Mouse (Mus musculus) hindbrain, embryonic 14.5 days (tissue): ENCODE results near the gene Pou4f1. TPM values are rescaled to one million over a fixed set of nuclear protein-coding genes. Genes with fewer than 3 reads are reported as not detected.
"Not testable (repeated sequence)": the region's sequence is repeated elsewhere in the genome, so short reads cannot be mapped to it uniquely, and the experiment has no call there.

Source experiments
- ATAC-seq: fragments of 200-750 bp; cut with Nextera tagmentation; 2 replicates; pipeline ENCODE4 v1.8.0; 2017; ENCODE audit warnings: moderate number of reproducible peaks, mild to moderate bottlenecking, moderate TSS enrichment, moderate library complexity; ENCODE audit not compliant: low FRiP score
- DNase-seq: peaks from one replicate; pipeline ENCODE4 v3.0.0-alpha.2; 2015; ENCODE audit warnings: low spot score
- H3K27ac ChIP-seq: fragments of 300-500 bp; sonication (generic); 2 replicates; pipeline ENCODE4 v1.5.1; 2014; ENCODE audit warnings: mild to moderate bottlenecking, moderate library complexity
- H3K27me3 ChIP-seq: fragments of 300-500 bp; sonication (generic); 2 replicates; pipeline ENCODE4 v1.6.1; 2014; ENCODE audit warnings: mild to moderate bottlenecking, low read length, mixed read lengths; ENCODE audit not compliant: control insufficient read depth, insufficient read depth
- H3K36me3 ChIP-seq: fragments of 300-500 bp; sonication (generic); replicated peaks from 2 replicates; pipeline ENCODE4 v1.6.1; 2014; ENCODE audit not compliant: control insufficient read depth, insufficient read depth
- H3K4me1 ChIP-seq: fragments of 300-500 bp; sonication (generic); replicated peaks from 2 replicates; pipeline ENCODE4 v1.6.1; 2014; ENCODE audit warnings: antibody characterized with exemption, low read length, mixed read lengths; ENCODE audit not compliant: control insufficient read depth, insufficient read depth
- H3K4me2 ChIP-seq: fragments of 300-500 bp; sonication (generic); replicated peaks from 2 replicates; pipeline ENCODE4 v1.6.1; 2014; ENCODE audit warnings: mild to moderate bottlenecking, moderate library complexity
- H3K4me3 ChIP-seq: fragments of 300-500 bp; sonication (generic); replicated peaks from 2 replicates; pipeline ENCODE4 v1.5.1; 2014; ENCODE audit warnings: mild to moderate bottlenecking, low read length
- H3K9ac ChIP-seq: fragments of 300-500 bp; sonication (generic); 2 replicates; pipeline ENCODE4 v1.6.1; 2014
- H3K9me3 ChIP-seq: fragments of 300-500 bp; sonication (generic); 2 replicates; pipeline ENCODE4 v1.6.1; 2016; ENCODE audit warnings: low read length; ENCODE audit not compliant: control insufficient read depth
- WGBS: fragments of 180-500 bp; shearing (Covaris S2); extraction: QIAGEN DNeasy Blood & Tissue Kit; methylation state at CpG from one replicate; pipeline ENCODE4 v1.1.7; 2014; 5-methylcytosine and 5-hydroxymethylcytosine counted together
- polyA plus RNA-seq: library from polyadenylated mRNA; unstranded; fragments of >200 nt; fragmentation: Nextera tagmentation; extraction: Ambion mirVana; gene quantifications from 2 replicates; pipeline ENCODE4 v1.2.1, GENCODE M21; 2014

Gene Pou4f1
- 44.9 and 49.5 TPM in 2 replicates for polyA plus RNA-seq

DNA sequence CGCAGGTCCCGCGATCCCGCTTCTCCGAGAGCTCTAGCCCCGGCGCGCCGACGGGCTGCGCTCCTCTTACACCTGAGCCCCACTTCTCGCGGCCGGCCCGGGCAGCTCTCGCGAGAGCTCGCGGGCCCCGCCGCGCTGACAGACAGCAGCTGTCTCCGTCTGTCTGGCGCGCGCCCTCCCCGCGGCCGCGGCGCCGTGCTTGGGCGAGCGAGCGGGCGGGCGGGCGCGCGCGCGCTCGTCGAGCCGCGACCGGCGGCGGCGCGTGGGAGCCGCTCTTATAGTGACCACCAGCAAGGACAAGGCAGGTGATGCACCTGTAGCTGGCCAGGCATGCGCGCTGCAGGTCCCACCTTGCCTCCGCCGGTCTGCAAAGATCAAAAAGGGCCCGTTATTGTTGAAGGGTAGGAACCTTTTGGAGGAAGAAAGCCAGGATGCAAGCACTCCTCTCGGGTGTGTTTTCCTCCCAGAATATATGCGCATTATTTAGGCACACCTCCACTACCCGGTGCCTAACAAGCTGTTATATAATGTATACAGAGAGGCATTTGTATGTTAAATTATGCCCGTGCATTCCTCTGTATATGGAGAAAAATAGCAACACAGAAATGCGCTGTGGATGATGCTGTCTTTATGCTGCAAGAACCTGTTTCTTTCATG lies at the start of gene Pou4f1:
Gene Pou4f1, minus strand, starts transcription at position 34 of the 657 bp plus-strand sequence.
- no peaks in the 10 kb centered on the region for H3K9me3 ChIP-seq
- peaks cover 9% of the 10 kb centered on the region for H3K4me1 ChIP-seq
- DNase-seq (peak; percentile 76), ATAC-seq (peak; percentile 93)
- peaks cover 86% of the 10 kb centered on the region for H3K27me3 ChIP-seq
- H3K9ac ChIP-seq, result peak within 1 kb of the TSS; percentile 59
- H3K27ac ChIP-seq, result peak within 1 kb of the TSS; percentile 86
- WGBS, result under 1% methylated on average over 54 of the region's 62 CpGs
- peak within 1 kb of the TSS; percentile 63 for H3K4me3 ChIP-seq
- peak within 1 kb of the TSS; percentile 77 for H3K4me2 ChIP-seq
- H3K36me3 ChIP-seq, result no peaks in the 10 kb centered on the region

DNA sequence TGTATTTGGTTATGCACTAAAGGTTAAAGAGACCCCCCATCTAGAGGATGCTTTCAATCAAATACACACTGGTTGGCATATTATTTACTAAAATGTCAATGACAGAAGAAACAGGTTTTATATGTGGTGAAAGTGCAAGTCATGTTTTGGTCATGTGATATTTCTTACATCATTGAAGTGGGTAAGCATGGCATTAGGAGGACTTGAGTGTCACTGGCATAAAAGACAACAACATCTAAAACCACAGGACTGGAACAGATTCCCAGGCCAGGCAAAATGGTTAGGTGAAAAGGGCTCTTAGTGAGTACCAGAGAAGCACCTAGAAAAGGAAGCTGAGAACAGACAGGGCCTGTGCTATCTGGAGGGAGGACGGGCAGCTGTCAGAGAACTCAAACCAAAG lies 43.9 kb upstream of the Pou4f1 start:
- 89% methylated on average over 1 of the region's 1 CpGs for WGBS
- Histone ChIP-seq H3K27ac (no peak overlapping the region), H3K4me2 (no peak overlapping the region), H3K27me3 (no peaks in the 10 kb centered on the region), H3K36me3 (peaks cover 12% of the 10 kb centered on the region), H3K9ac (no peak overlapping the region), H3K9me3 (no peaks in the 10 kb centered on the region), H3K4me3 (no peak overlapping the region), H3K4me1 (no peaks in the 10 kb centered on the region)
- DNase-seq, result no peak
- ATAC-seq, result no peak

DNA sequence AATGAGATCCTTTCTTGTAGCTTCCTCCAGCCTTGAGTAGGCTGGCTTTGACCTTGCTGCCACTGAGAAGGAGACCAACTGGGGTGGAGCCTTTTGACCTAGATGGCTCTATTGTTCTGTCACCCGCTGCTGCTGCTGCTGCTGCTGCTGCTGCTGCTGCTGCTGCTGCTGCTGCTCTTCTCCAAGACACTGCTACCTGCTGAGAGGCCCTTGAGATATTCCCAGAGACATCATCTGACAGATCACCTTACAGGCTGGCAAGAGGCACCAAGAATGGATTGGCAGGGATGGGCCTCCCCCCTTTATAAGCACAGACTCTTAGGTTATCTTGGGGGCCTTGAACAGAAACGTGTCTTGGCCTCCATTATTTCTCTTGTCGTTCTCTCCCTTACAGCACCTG lies 35.0 kb upstream of the Pou4f1 start:
- H3K27me3 ChIP-seq, H3K4me3 ChIP-seq, H3K9me3 ChIP-seq, ATAC-seq, H3K27ac ChIP-seq, H3K9ac ChIP-seq, H3K4me1 ChIP-seq, DNase-seq, H3K4me2 ChIP-seq: not testable (repeated sequence)
- WGBS, result 69% methylated on average over 3 of the region's 3 CpGs
- peaks cover 68% of the 10 kb centered on the region for H3K36me3 ChIP-seq

DNA sequence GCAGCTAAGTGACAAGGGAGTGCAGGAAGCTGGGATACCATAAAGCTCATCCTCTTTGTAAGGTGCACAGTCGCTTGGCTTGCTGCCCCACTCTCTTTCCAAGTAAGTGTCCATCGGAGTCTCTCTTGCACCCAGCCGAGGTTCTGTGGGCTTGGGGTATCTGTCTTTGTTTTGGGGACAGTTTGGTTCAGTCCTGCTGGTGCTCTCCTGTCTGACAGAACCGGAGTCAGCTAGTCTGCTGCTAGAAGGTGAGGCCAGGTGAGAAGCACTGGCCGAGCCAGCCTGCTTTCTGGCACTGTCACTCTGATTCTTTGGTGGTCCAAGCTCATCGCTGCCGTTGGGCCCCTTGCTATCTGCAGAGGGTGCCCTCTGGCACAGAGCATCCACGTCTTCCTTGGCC lies 12.0 kb upstream of the Pou4f1 start:
- peaks cover 18% of the 10 kb centered on the region for H3K36me3 ChIP-seq
- H3K27ac ChIP-seq, result no peak overlapping the region
- H3K27me3 ChIP-seq, result peaks cover 19% of the 10 kb centered on the region
- no peak overlapping the region for H3K9ac ChIP-seq
- H3K4me2 ChIP-seq, result no peak overlapping the region
- H3K4me3 ChIP-seq, result no peak overlapping the region
- 92% methylated on average over 8 of the region's 8 CpGs for WGBS
- H3K9me3 ChIP-seq, result no peaks in the 10 kb centered on the region
- DNase-seq, result no peak
- no peak for ATAC-seq
- no peaks in the 10 kb centered on the region for H3K4me1 ChIP-seq

DNA sequence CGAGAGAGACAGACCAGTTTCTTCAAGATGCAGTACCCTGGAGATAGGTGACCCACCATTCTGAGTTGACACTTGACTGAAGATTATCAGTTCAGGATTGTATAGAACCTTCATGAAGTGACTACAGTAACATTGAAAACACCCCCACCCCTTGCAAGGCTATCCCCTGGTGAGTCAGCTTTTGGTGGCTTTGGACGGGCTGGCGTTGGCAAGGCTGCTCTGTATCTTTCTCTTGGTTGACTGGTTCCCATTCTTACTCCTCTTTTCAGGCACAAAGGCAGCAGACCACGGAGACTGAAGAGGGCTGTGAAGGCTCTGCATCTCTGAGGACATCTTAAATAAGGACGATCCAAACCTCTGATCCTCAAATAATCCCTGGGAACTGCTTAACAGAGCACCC lies 10.8 kb upstream of the Pou4f1 start:
- no peak overlapping the region for H3K9ac ChIP-seq
- ATAC-seq (no peak), DNase-seq (no peak)
- peaks cover 30% of the 10 kb centered on the region for H3K27me3 ChIP-seq
- H3K4me2 ChIP-seq, result no peak overlapping the region
- H3K4me3 ChIP-seq, result no peak overlapping the region
- H3K4me1 ChIP-seq, result no peaks in the 10 kb centered on the region
- no peaks in the 10 kb centered on the region for H3K9me3 ChIP-seq
- peaks cover 16% of the 10 kb centered on the region for H3K36me3 ChIP-seq
- no peak overlapping the region for H3K27ac ChIP-seq
- 58% methylated on average over 5 of the region's 5 CpGs for WGBS

DNA sequence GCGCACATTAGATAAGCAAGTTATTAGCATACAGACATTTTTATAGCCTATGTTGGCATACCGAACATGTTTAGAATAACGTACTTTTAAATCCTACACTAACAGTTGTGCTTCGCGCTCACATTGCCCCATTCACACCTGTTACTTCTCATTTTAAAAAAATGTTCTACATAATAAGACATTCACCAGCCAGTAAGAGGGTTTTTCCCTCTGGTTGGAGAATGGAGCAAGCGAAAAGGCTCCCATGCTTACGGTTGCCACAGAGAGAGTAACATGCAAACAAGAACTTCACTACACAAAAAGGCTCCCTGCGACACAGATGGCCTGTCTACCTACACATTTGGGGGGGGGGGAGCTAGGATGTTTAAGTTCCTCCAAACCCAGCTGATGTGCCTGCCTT lies 9.8 kb upstream of the Pou4f1 start:
- DNase-seq, result no peak
- ATAC-seq, result no peak
- Histone ChIP-seq H3K27ac (no peak overlapping the region), H3K4me1 (peaks cover 4% of the 10 kb centered on the region; the same call in 1 of the 2 replicates), H3K9ac (no peak overlapping the region), H3K4me3 (no peak overlapping the region), H3K4me2 (no peak overlapping the region), H3K9me3 (no peaks in the 10 kb centered on the region), H3K27me3 (peaks cover 36% of the 10 kb centered on the region), H3K36me3 (peaks cover 16% of the 10 kb centered on the region)
- 93% methylated on average over 8 of the region's 8 CpGs for WGBS

DNA sequence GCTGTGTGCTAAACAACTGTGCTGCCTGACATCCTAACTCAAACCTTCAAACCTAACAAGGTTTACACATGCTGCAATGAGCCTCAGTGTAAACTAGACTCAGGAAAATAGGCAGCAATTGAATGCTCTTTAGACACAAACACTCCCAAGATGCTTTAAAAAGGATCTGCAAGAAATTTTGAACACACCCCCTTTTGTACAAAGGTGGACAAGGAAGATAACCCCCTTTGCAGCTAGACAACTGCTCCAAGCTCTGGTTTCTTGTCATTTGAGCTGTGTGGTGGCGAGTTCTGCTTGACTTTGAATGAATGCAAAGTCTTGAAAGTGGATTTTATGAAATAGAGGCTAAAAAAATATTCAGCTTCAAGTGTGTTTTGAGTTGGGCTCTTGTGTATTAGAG lies 7.6 kb upstream of the Pou4f1 start:
- no peak for ATAC-seq
- WGBS, result 84% methylated on average over 1 of the region's 1 CpGs
- H3K4me3 ChIP-seq, result no peak overlapping the region
- no peak for DNase-seq
- peaks cover 16% of the 10 kb centered on the region for H3K36me3 ChIP-seq
- no peak overlapping the region for H3K4me2 ChIP-seq
- no peaks in the 10 kb centered on the region for H3K9me3 ChIP-seq
- H3K4me1 ChIP-seq, result peaks cover 4% of the 10 kb centered on the region; the same call in 1 of the 2 replicates
- H3K27me3 ChIP-seq, result peaks cover 55% of the 10 kb centered on the region
- no peak overlapping the region for H3K27ac ChIP-seq
- no peak overlapping the region for H3K9ac ChIP-seq

DNA sequence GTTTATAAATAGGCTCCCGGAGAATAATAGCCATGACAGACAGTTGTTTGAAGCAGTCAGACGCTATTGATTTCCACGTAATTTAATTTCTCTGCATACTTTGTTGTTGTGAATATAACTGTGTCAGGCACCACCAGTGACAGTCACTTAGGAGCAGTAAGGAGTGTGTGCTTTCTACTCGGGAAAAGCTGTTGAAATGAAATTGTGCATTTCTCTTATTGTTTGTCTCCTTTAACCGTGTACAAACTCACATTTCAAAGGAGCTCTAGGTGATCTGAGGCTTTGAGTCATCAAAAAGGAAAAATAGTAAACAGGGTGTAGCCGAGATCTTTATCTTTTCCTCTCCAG lies 798 bp upstream of the Pou4f1 start:
- DNase-seq, result no peak
- peak overlapping the region; percentile 77 for H3K4me2 ChIP-seq
- ATAC-seq, result no peak
- H3K4me1 ChIP-seq, result peaks cover 11% of the 10 kb centered on the region
- H3K27ac ChIP-seq, result no peak overlapping the region
- no peaks in the 10 kb centered on the region for H3K36me3 ChIP-seq
- peaks cover 82% of the 10 kb centered on the region for H3K27me3 ChIP-seq
- no peaks in the 10 kb centered on the region for H3K9me3 ChIP-seq
- peak overlapping the region; percentile 63 for H3K4me3 ChIP-seq
- no peak overlapping the region for H3K9ac ChIP-seq
- 5% methylated on average over 6 of the region's 6 CpGs for WGBS

DNA sequence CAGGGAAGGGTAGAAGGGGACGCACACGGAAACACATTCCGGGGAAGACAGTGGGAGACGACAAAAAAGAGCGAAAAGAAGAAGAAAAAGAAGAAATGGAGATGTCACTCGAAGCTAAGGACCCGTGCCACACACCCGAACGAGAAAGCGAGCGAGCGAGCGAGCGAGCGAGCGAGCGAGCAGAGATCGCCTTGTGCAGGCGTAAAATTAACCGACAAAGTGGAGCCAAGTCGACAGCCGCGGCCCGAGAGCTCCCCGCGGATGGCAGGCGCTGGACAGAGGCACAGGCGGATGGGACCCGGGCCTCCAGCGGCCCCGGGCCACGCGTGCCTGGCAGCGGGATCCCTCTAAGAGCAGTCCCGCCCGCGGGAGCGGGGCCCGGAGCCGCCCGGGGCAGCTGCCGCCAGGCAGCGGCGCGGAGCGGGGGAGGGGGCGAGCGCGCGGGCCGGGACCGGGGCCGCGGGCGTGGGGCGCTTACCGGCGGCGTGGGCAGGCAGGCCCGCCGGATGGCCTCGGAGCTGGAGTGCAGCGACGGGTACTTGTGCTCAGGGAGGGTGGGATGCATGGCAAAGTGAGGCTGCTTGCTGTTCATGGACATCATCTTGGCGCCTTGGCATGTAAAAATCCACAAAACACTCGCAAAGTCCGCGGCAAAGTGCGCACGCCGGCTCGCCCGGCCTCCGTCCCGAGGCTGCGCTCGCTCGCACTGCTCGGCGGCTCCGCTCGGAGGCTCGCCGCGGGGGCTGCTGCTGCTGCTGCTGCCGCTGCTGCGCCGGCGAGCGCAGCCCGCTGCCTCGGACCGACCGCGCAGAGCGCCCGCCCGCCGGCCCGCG lies 450 bp downstream of the Pou4f1 start:
- H3K27me3 ChIP-seq, result peaks cover 86% of the 10 kb centered on the region

More for the DNA sequence above, 450 bp downstream of the Pou4f1 start:
- DNase-seq, result no peak
- H3K4me2 ChIP-seq, result peak overlapping the region; percentile 77
- H3K9ac ChIP-seq, result peak overlapping the region; percentile 59
- peak overlapping the region; percentile 63 for H3K4me3 ChIP-seq
- H3K9me3 ChIP-seq, result no peaks in the 10 kb centered on the region
- H3K4me1 ChIP-seq, result peaks cover 6% of the 10 kb centered on the region; the same call in 1 of the 2 replicates
- H3K36me3 ChIP-seq, result no peaks in the 10 kb centered on the region
- peak overlapping the region; percentile 86 for H3K27ac ChIP-seq
- WGBS, result under 1% methylated on average over 93 of the region's 101 CpGs
- peak; percentile 56 for ATAC-seq
